Mouse (Mus musculus) gastrocnemius, postnatal 4 days (tissue): Measurements from ENCODE around the gene 4930519P11Rik. TPM values are rescaled to one million over a fixed set of nuclear protein-coding genes. Genes with fewer than 3 reads are reported as not detected.
A peak's percentile ranks its signal among the peaks of the same experiment; 100 is the strongest.

Source experiments
- DNase-seq, 2 experiments: peaks; one replicate each; pipeline ENCODE4 v3.0.0; 2021 to 2022; ENCODE audit warnings: low spot score in 2 of 2, mixed read lengths in 2 of 2
- total RNA-seq, 2 experiments: library from RNA; stranded (reverse); gene quantifications; 2 replicates each; pipeline ENCODE4 v1.2.3; 2021

Gene 4930519P11Rik
- total RNA-seq, 2 experiments from 2014 or later: 0.60 to 0.83 TPM

DNA sequence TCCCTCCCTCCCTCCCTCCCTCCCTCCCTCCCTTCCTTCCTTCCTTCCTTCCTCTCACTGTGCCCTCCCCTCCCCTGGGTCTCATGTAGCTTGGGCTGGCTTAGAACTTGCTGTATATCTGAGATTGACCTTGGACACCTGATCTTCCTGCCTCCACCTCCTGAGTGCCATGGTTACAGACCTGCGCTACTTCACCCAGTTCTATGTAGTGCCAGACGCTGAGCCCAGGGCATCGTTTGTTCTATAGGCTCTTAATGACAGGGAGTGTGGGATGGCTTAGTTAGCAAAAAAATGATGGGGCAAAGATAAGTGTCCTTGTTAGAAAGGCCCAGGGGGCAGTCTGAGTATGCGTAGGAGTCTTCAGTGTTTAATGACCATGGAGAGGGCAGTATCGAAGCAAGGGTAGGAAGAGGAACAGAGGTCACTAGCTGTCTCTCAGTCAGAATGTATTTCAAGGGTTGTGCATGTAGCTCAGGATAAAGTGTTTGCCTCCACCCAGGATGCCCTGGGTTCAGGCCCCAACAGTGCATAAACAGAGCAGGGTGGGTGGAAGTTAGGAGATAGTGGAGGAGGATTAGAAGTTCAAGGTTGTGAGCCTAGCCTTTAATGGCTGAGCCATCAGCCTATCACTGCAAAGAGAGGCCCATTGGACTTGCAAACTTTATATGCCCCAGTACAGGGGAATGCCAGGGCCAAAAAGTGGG, 20.0 kb upstream of the 4930519P11Rik start:
- no peak for DNase-seq

DNA sequence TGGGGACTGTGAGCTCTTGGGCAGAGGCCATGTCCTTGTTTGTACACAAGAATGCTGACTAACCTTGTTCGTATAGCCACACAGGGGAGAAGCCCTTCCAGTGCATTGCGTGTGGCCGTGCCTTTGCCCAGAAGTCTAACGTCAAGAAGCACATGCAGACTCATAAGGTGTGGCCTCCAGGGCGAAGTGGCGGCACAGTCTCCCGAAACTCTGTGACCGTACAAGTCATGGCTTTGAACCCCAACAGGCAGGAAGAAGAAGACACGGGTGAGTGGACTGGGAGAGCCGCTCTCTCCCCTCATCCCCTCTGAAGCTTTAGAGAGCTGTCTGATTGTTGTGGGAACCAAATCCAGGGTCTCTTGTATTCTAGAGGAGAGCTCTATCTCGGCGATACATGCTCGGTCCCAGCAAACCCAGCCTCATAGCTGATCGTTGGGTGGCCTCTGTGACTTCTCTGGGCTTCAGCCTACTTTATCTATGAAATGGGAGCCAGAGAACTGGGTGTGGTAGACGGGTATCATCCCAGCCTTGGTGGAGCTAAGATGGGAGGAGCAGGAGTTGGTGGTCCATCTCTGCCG, 19.1 kb upstream of the 4930519P11Rik start:
- no peak for DNase-seq

DNA sequence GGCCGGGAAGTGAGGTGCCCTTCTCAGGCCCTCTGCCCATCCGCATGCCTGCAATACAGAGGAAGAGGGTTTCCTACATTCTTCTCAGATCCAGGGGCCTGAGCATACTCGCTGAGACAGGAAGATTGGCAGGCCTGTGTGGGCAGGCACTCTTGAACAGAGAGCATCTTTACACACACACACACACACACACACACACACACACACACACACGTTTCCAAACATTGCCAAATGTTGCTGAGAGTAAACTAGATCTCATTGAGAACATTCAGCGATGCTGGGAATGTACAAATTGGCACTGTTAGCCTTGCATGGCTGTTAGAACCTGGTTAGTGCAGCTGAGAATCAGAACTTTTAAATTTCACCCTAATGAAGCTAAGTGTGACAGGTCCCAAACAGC, 17.3 kb upstream of the 4930519P11Rik start:
- DNase-seq: no peak

DNA sequence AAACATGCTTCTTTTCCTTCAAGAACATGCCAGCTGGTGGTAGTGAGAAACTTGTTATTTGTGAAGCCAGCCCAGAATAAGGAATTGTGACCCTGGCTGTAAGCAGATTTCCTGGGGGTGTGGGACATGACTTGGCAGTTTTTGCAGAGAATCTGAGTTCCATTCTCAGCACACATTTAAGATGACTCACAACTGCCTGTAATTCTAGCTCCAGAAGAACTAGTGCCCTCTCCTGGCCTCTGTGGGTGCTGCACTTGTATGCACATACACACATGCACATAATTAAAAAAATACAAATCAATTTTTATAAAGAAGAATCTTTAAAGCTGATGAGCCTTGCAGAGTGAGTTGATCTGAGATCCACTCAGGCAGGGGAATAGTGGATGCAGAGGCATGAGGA, 10.9 kb upstream of the 4930519P11Rik start:
- DNase-seq: no peak

DNA sequence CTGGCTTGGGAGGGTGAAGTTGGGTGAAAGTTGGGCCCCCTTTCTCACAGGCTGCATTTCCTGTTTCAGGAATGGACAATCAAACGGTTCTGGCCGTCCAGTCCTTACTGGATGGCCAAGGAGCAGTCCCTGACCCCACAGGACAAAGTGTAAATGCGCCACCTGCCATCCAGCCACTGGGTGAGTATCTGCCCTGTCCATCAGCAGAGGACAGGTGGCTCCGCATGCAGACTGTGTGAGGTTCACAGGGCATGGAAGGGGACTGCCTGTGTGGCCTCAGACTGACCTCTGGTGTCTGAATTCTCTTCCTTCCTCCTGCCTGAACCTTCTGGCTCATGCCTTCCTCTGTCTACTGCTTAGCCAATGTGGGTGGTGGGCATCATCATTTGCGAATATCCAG, 8.4 kb upstream of the 4930519P11Rik start:
- DNase-seq: no peak

DNA sequence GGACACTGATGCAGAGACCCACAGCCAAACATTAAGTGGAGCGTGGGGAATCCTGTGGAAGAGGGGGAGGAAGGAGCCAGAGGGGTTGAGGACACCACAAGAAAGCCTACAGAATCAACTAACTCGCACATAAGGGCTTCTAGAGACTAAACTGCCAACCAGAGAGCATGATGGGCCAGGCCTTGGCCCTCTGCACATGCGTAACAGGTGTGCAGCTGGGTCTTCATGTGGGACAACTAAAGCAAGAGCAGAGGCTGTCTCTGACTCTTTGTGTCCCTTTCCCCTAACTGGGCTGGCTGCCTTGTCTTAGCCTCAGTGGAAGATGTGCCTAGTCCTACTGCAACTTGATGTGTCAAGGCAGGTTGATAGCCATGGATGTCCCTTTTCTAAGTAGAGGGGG, 3.8 kb upstream of the 4930519P11Rik start:
- DNase-seq: no peak

DNA sequence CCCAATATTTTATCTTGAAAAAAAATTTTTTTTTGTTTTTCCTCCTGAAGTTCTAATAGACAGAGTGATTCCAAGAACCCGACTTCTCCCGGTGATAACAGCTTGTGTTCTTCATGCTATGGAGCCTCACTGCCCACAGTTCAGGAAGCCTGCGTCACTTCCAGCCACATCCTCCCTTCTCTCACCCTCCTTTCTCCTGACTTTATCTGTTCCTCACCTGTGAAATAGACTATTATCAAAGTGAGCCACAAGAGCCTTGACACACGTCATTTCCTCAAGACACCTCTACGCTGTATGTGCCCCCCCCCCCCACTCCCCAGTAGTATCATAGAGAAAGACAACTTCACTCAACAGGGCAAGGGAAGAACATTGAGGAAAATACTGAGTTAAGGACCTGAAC, 2.4 kb upstream of the 4930519P11Rik start:
- no peak for DNase-seq

DNA sequence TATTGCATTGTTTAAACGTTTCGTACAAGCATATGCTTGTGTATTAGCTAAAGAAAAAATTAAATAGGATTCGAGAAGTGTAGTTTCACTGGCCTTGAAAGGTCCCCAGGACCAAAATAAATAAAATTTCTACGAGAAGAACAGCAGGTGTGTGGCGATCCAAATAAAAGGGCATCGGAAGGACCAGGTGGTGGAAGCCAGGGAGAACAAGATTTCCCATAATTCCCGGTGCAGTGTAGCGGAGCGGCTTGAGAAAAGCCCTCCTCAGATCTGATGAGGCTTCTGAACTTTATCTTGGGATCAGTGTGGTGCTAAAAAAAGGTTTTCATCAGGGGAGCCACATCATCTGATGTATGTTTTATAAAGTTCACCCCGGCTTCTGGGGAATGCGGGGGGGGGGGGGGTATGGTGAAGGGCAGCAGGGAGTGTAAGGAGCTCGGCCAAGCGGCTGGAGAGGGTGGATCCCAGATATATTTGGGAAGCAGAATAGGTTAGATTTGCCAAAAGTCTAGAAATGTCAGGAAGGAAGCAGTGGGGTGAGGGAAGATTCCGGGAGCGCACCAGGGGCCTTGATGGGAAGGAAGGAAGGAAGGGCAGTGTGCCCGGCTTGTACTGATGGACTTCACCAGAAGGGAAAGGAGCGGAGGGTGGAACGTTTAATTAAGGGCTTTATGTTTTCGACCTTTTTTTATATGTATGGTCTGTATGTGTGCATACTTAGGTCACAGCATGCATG, 1.8 kb upstream of the 4930519P11Rik start:
- no peak for DNase-seq

DNA sequence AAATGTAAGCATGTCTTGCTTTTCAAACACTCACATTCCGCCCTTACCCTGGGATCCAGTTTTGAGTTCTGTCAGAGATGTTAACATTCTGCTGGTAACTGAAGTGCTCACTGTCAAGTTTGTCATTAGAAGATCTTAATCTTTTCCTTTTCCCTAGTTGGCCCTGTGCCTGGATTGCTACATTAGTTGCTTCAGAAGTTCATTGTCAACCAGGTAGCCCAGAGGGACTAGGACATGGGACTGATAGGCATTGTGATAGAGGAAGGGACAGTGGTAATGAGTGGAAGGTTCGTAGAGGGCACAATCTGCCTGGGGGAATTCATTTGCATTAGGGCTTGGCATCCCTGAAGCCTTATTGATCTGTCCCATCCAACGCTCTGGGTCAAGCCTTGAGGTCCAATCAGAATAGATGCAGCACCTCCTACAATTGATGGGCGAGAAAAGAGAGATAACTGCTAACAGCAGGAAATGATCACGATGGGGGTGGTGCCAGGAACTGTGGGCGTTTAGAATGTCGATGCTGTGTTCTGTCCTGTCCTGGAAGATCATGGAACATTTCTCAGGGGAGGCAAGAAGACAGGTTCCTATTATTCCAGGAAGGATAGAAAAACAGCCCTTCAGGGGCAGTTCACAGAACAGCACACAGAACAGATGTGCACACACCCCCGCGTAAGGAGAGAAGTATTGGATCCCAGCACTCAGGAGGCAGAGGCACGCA, 4.0 kb downstream of the 4930519P11Rik start:
- DNase-seq: no peak

DNA sequence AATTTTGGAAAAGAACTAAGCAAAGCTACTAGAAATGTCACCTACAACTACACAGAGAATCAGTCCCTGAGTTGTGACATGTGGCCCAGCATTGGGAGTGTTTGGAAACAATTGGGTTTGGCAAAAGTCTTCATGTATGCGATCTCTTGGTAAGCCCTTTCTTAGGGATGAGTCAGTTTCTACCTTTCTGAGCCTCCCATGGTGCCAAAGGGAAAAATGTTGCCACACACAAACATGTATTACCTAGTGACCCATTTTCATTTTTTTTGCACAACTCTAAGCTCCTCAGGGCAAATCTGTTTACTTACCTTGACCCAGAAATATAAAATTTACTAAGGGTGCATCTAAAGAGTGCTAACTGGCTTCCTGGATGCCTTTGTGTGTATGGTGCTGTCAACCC, 6.3 kb downstream of the 4930519P11Rik start:
- DNase-seq: no peak

DNA sequence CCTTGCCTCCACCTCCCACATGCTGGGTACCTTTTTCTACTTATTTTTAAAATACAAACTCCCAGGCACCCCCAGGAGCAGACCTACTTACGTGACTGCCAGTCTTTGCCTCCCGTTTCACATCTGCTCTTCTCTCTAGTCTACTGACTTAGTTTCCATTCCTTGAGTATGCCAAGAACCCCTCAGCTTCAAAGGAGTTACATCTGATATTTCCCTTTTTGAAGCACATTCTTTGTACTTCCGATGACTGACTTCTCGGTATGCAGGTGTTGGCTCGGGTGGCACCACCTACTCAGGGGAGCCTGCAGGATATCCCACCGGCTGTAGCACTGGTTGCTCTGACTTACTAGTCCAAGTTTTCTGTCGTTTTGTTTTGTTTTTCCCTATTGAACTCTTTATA, 9.1 kb downstream of the 4930519P11Rik start:
- DNase-seq: no peak

DNA sequence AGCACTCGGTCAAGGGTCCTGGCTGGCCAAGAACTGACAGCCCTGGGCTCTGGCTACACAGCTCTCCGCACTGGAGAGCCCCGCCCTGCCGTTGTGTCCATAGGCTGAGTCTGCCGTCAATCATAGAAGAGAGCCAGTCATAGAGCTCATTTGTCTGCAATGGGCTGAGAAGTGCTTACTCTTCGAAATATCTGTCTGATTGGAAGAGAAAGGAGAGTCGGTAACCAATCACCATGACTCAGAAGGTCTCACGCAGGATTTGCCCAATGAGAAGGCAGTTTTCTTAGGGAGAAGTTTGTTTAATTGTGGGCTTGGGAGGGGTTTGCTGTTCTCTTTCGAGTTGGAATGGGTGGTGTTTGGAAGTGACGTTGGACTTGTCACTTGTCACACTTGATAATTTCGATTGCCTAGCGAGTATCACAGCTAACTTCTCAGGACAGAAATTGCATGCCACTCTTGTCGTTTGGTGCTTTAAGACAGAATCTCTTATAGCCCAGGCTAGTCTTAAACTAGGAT, 9.5 kb downstream of the 4930519P11Rik start, which contains the start of gene Pxmp4:
Gene Pxmp4 (minus strand): TSS at position 71 of the 516 bp plus-strand sequence.
- DNase-seq: peak; percentile 94 to 98

DNA sequence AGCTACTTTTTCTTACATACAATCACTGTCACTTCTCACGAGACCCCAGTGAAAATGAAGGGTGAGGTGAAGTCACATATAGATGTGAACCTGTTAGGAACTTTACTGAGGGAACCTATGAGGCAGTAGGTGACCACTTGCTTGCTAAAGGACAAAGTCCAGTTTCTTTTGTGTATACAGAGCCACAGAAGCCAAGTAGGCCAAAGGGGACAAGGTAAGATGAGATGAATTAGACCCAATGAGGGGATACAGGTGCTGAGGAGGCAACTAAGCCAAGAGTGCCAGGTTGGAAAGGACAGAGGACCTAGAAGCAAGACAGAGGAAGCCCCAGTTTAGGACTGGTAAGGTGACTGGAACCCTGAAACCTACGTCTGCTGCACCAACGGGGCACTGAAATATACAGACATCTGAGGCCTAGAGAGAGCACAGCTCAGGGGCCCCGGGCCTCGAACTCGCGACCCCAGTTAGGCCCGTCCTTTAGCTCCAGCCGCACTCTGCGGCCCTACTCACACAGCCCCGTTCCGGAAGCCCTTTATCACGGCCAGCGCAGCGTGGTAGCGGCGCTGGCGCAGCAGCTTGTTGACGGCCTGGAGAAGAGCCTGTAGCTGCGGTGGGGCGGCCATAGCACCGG, 10.1 kb downstream of the 4930519P11Rik start:
- DNase-seq: no peak

DNA sequence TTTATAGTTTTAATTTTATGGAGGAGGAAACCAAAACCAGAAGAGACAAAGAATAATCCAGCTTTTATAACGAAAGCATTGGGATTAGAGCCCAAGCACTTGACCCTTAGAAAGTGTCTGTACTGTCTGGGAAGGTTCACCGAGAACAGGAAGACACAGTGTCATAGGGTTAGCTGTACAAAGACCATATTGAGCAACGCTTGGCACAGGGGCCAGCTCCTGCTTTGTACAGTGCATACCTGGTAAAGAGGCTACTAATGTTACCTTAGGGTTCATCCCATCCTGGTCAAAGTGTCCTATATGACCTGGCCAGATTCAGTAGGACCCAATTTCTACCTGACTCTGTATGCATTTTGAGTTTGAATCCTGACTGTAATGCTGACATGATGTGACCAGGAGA, 11.9 kb downstream of the 4930519P11Rik start:
- DNase-seq: no peak

DNA sequence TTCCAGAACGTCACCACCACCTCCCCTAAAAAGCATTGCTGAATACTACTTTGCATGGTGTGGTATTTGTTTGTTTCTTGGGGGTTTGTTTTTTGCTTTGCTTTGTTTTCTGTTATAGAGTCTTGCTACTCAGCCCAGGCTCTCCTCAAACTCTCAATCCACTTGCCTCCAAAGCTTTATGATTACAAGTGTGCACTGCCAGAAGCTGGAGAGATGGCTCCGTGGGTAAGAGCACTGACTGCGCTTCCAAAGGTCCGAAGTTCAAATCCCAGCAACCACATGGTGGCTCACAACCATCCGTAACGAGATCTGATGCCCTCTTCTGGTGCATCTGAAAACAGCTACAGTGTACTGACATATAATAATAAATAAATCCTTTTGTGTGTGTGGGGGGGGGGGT, 12.7 kb downstream of the 4930519P11Rik start:
- DNase-seq: no peak

DNA sequence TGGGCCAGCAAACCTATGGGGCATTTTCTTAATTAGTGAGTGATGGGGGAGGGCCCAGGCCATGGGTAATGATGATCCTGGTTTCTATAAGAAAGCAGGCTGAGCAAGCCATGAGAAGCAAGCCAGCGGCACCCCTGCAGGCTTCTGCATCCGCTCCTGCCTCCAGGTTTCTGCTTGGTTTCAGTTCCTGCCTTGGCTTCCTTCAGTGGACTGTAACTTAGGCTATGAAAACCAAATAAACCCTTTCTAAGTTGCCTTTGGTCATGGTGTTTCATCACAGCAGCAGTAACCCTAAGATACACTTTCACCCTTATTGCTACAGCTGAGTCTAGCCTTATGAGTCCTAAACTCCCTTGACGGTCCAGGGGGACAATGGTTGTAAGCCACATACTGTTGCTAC, 15.8 kb downstream of the 4930519P11Rik start:
- no peak for DNase-seq

DNA sequence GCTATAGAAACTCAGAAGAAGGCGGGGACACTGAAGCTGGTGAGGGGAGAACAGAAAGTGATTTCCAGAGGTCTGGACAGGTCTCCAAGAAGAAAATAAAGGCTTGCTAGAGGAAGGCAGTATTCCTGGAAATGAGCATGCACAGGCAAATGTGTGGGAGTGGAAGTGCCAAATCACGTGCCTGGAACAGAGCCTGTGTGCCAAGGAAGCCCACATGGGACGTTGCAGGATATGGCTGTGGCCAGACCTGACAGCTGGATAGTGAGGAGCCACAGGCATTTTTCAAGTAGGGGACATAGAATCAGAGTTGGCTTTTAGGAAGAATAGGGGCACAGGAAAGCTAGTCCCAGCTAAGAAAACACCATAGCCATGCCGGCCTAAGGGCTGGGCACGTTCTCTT, 17.5 kb downstream of the 4930519P11Rik start:
- peak in 1 of 2 experiments; percentile 42 for DNase-seq

DNA sequence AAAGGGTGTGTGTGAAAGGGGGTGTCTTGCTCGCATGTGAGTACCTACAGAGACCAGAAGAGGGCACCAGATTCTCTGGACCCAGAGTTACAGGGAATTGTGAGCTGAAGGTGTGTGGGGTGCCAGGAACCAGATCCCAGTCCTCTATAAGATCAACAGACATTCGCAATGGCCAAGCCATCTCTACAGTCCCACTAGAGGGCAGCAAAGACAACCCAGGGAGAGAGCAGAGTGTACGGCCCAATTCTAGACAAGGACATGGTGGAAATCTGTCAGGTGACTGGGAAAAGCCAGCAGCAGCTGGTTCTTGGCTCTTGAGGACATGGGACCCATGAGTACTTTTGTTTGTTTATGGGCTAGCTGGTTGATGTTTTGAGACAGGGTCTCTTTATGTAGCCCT, 20.2 kb downstream of the 4930519P11Rik start:
- no peak for DNase-seq

DNA sequence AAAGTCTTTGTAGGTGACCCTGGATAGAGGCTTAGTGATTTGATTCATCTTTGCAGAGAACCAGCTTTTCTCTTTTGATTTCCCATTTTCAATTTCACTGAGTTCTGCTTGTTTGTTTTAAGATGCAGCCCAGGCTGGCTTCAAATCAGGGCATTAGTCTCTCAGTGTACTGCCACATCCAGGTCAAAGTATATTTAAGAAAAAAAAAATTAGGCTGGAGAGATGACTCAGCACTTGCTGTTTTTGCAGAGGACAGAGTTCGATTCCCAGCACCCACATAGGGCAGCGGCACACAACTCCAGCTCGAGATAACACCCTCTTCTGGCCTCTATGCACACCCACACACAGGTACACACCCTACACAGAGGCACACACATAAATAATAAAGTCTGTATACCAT, 22.0 kb downstream of the 4930519P11Rik start:
- DNase-seq: no peak

DNA sequence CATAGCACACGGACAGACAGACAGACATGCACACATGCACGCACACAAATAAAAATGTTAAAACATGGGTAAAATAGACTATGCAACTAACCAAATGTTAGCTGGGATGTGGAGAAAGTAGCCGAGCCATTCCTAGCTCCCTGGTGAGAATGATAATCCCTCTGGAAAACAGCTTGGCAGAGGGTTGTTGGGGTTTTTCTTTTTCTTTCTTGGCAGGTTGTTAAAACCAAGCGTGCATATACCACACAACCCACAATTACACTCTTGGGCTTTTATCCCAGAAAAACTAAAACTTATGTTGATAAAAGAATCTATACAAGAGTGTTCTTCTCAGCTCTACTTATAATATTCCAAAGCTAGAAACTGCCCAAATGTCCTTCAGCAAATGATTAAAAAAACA, 24.2 kb downstream of the 4930519P11Rik start:
- DNase-seq: no peak

DNA sequence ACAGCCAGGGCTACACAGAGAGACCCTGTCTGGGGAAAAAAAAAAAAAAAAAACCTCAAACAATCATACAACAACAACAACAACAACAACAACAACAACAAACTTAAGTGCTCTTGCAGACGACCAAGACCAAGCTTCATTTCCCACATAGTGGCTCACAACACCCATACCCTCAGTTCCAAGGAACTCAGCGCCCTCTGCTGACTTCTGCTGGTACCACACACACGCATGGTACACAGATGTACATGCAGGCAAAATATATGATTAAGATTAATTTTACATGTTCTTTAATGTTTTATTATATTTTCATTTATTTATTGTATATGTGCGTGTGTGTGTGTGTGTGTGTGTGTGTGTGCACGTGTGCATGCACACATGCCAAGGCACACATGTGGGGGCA, 26.8 kb downstream of the 4930519P11Rik start:
- peak in 1 of 2 experiments; percentile 47 for DNase-seq
